Mouse (Mus musculus) C2C12 (cell line): Measurements from ENCODE around the gene Ift122. TPM values are rescaled to one million over a fixed set of nuclear protein-coding genes. Genes with fewer than 3 reads are reported as not detected.

Source experiments
- H3K27me3 ChIP-seq: one replicate; pipeline ENCODE4 v1.6.1; 2011; ENCODE audit not compliant: control insufficient read depth, insufficient read depth, insufficient read length
- H3K36me3 ChIP-seq: one replicate; pipeline ENCODE4 v1.6.1; 2011; ENCODE audit not compliant: control insufficient read depth, insufficient read depth
- H3K4me3 ChIP-seq: one replicate; pipeline ENCODE4 v1.5.1; 2011; ENCODE audit warnings: mild to moderate bottlenecking, control low read depth; ENCODE audit not compliant: poor library complexity, insufficient read depth, severe bottlenecking
- H3K79me2 ChIP-seq: one replicate; pipeline ENCODE4 v1.6.1; 2011; ENCODE audit not compliant: control insufficient read depth, insufficient read depth
- H3K79me3 ChIP-seq: one replicate; pipeline ENCODE4 v1.6.1; 2011; ENCODE audit warnings: low read depth, control low read depth
- H3ac ChIP-seq: one replicate; pipeline ENCODE3; 2011; ENCODE audit warnings: low read depth; ENCODE audit not compliant: control insufficient read depth, insufficient read length
- CEBPB ChIP-seq: IDR thresholded peaks from one replicate; pipeline ENCODE4 v1.6.1; 2011; ENCODE audit warnings: low read depth, mild to moderate bottlenecking, control low read depth, moderate library complexity
- CTCF ChIP-seq: IDR thresholded peaks from one replicate; pipeline ENCODE4 v1.5.1; 2011; ENCODE audit not compliant: control insufficient read depth, insufficient read depth, insufficient read length
- FOSL1 ChIP-seq: IDR thresholded peaks from one replicate; pipeline ENCODE4 v1.8.0; 2011; ENCODE audit warnings: mild to moderate bottlenecking, low read length; ENCODE audit not compliant: poor library complexity, insufficient read depth, severe bottlenecking
- MAX ChIP-seq: IDR thresholded peaks from one replicate; pipeline ENCODE4 v1.6.1; 2011; ENCODE audit warnings: mild to moderate bottlenecking, control low read depth
- MYOD1 ChIP-seq: IDR thresholded peaks from one replicate; pipeline ENCODE4 v1.6.1; 2011; ENCODE audit warnings: low read depth; ENCODE audit not compliant: control insufficient read depth, insufficient read length
- MYOG ChIP-seq: IDR thresholded peaks from one replicate; pipeline ENCODE4 v1.6.1; 2011; ENCODE audit not compliant: control insufficient read depth, insufficient read length; ENCODE audit errors: extremely low read depth
- USF1 ChIP-seq: IDR thresholded peaks from one replicate; pipeline ENCODE4 v1.6.1; 2011; ENCODE audit warnings: low read depth, mild to moderate bottlenecking, control low read depth, moderate library complexity
- polyA plus RNA-seq: library from polyadenylated mRNA; unstranded; fragments of >200 nt; fragmentation: generic; extraction: Trizol; gene quantifications from one replicate; pipeline ENCODE4 v1.2.1, GENCODE M21; 2012; ENCODE audit warnings: missing spikeins

The Ift122 gene
- polyA plus RNA-seq, 1 experiment = 13.4 TPM

GRCm38 (mm10) chr6:115918615-115919014 is 65.3 kb downstream of the Ift122 start:
- no peaks in the 10 kb centered on the region for H3K79me2 ChIP-seq
- H3K36me3 ChIP-seq = no peaks in the 10 kb centered on the region
- no peak for TF ChIP-seq USF1
- H3ac ChIP-seq = no peak overlapping the region
- H3K27me3 ChIP-seq = no peaks in the 10 kb centered on the region
- no peak overlapping the region for H3K4me3 ChIP-seq
- no peaks in the 10 kb centered on the region for H3K79me3 ChIP-seq

GRCm38 (mm10) chr6:115919876-115920275 is 66.6 kb downstream of the Ift122 start:
- TF ChIP-seq USF1 (no peak), CEBPB (no peak), MYOD1 (no peak), CTCF (no peak), MYOG (no peak)
- no peaks in the 10 kb centered on the region for H3K79me3 ChIP-seq
- H3K4me3 ChIP-seq = no peak overlapping the region
- no peaks in the 10 kb centered on the region for H3K36me3 ChIP-seq
- H3K79me2 ChIP-seq = no peaks in the 10 kb centered on the region
- no peak overlapping the region for H3ac ChIP-seq
- H3K27me3 ChIP-seq = no peaks in the 10 kb centered on the region

GRCm38 (mm10) chr6:115924829-115925228 is 71.6 kb downstream of the Ift122 start:
- no peaks in the 10 kb centered on the region for H3K79me3 ChIP-seq
- H3K36me3 ChIP-seq = no peaks in the 10 kb centered on the region
- H3K79me2 ChIP-seq = no peaks in the 10 kb centered on the region

GRCm38 (mm10) chr6:115926416-115926815 is 73.1 kb downstream of the Ift122 start:
- Histone ChIP-seq H3K79me2 (no peaks in the 10 kb centered on the region), H3K79me3 (no peaks in the 10 kb centered on the region), H3K4me3 (no peak overlapping the region), H3K27me3 (no peaks in the 10 kb centered on the region), H3ac (no peak overlapping the region), H3K36me3 (no peaks in the 10 kb centered on the region)
- TF ChIP-seq MYOD1 (no peak), USF1 (no peak), CTCF (no peak), CEBPB (no peak), MYOG (no peak), FOSL1 (no peak), MAX (no peak)

More at GRCm38 (mm10) chr6:115924829-115925228, 71.6 kb downstream of the Ift122 start:
- H3ac ChIP-seq = no peak overlapping the region
- TF ChIP-seq CTCF (no peak), FOSL1 (no peak), USF1 (no peak), CEBPB (no peak)
- no peaks in the 10 kb centered on the region for H3K27me3 ChIP-seq
- H3K4me3 ChIP-seq = no peak overlapping the region

- Histone ChIP-seq H3K4me3 (no peak overlapping the region), H3ac (no peak overlapping the region), H3K36me3 (no peaks in the 10 kb centered on the region), H3K79me3 (no peaks in the 10 kb centered on the region), H3K27me3 (no peaks in the 10 kb centered on the region), H3K79me2 (no peaks in the 10 kb centered on the region)
- no peak for TF ChIP-seq MYOD1
- no peak for TF ChIP-seq CEBPB
- no peak for TF ChIP-seq CTCF
- TF ChIP-seq FOSL1 = no peak
- no peak for TF ChIP-seq MYOG
- TF ChIP-seq USF1 = no peak
- TF ChIP-seq MAX = no peak
These were observed 74.3 kb downstream of the Ift122 start for GRCm38 (mm10) chr6:115927292-115928242.

- Histone ChIP-seq H3ac (no peak overlapping the region), H3K79me2 (no peaks in the 10 kb centered on the region), H3K36me3 (no peaks in the 10 kb centered on the region), H3K27me3 (no peaks in the 10 kb centered on the region), H3K4me3 (no peak overlapping the region), H3K79me3 (no peaks in the 10 kb centered on the region)
- no peak for TF ChIP-seq CEBPB
- no peak for TF ChIP-seq MYOD1
- TF ChIP-seq FOSL1 = no peak
- TF ChIP-seq USF1 = no peak
- no peak for TF ChIP-seq MAX
- TF ChIP-seq MYOG = no peak
- TF ChIP-seq CTCF = no peak
These were observed 76.7 kb downstream of the Ift122 start for GRCm38 (mm10) chr6:115930018-115930417.
